Mouse (Mus musculus) neural tube, embryonic 15.5 days (tissue): Measurements from ENCODE around the gene Tdrd9. TPM values are rescaled to one million over a fixed set of nuclear protein-coding genes. Genes with fewer than 3 reads are reported as not detected.

Experiments used
- ATAC-seq: fragments of 200-750 bp; cut with Nextera tagmentation; 2 replicates; pipeline ENCODE4 v1.8.0; 2017; ENCODE audit warnings: mild to moderate bottlenecking, moderate TSS enrichment, moderate library complexity; ENCODE audit not compliant: low FRiP score
- H3K27ac ChIP-seq: fragments of 300-500 bp; sonication (generic); replicated peaks from 2 replicates; pipeline ENCODE4 v1.5.1; 2015; ENCODE audit warnings: mild to moderate bottlenecking, inconsistent platforms
- H3K27me3 ChIP-seq: fragments of 300-500 bp; sonication (generic); replicated peaks from 2 replicates; pipeline ENCODE4 v1.6.1; 2015; ENCODE audit warnings: inconsistent platforms
- H3K36me3 ChIP-seq: fragments of 300-500 bp; sonication (generic); 2 replicates; pipeline ENCODE4 v1.6.1; 2015; ENCODE audit warnings: inconsistent platforms
- H3K4me1 ChIP-seq: fragments of 300-500 bp; sonication (generic); 2 replicates; pipeline ENCODE4 v1.6.1; 2015; ENCODE audit warnings: inconsistent platforms
- H3K4me2 ChIP-seq: fragments of 300-500 bp; sonication (generic); 2 replicates; pipeline ENCODE4 v1.6.1; 2015; ENCODE audit warnings: inconsistent platforms, mild to moderate bottlenecking, moderate library complexity
- H3K4me3 ChIP-seq: fragments of 300-500 bp; sonication (generic); replicated peaks from 2 replicates; pipeline ENCODE4 v1.5.1; 2015; ENCODE audit warnings: mild to moderate bottlenecking, inconsistent platforms
- H3K9ac ChIP-seq: fragments of 300-500 bp; sonication (generic); replicated peaks from 2 replicates; pipeline ENCODE4 v1.6.1; 2015; ENCODE audit warnings: mild to moderate bottlenecking, inconsistent platforms
- H3K9me3 ChIP-seq: fragments of 300-500 bp; sonication (generic); replicated peaks from 2 replicates; pipeline ENCODE4 v1.6.1; 2016; ENCODE audit warnings: inconsistent platforms
- WGBS: fragments of 180-500 bp; shearing (Covaris S2); methylation state at CpG from one replicate; pipeline ENCODE4 v1.1.7; 2015; ENCODE audit warnings: mixed read lengths; 5-methylcytosine and 5-hydroxymethylcytosine counted together
- microRNA-seq: library from miRNA; unstranded; fragments of <30 nt; microRNA quantifications from one replicate; pipeline ENCODE4, GENCODE M21; 2017
- polyA plus RNA-seq: library from polyadenylated mRNA; unstranded; fragments of >200 nt; fragmentation: Nextera tagmentation; extraction: Ambion mirVana; gene quantifications from 2 replicates; pipeline ENCODE4 v1.2.1, GENCODE M21; 2015

The Tdrd9 gene
- polyA plus RNA-seq, 1 experiment from 2014 or later = 0.37 TPM

GRCm38 (mm10) chr12:112112686-112113396 is 141.5 kb downstream of the Tdrd9 start:
- peaks cover 16% of the 10 kb centered on the region; the same call in 1 of the 2 replicates for H3K27me3 ChIP-seq
- H3K36me3 ChIP-seq = no peaks in the 10 kb centered on the region
- H3K4me3 ChIP-seq = no peak overlapping the region
- H3K4me1 ChIP-seq = no peaks in the 10 kb centered on the region
- H3K9ac ChIP-seq = no peak overlapping the region
- 15% methylated on average over 13 of the region's 13 CpGs for WGBS
- no peak overlapping the region for H3K27ac ChIP-seq
- no peaks in the 10 kb centered on the region for H3K9me3 ChIP-seq
- no peak for ATAC-seq
- H3K4me2 ChIP-seq = no peak overlapping the region

GRCm38 (mm10) chr12:112113710-112114109 is 142.4 kb downstream of the Tdrd9 start:
- 13% methylated on average over 7 of the region's 7 CpGs for WGBS
- Histone ChIP-seq H3K4me3 (no peak overlapping the region), H3K27ac (no peak overlapping the region), H3K4me2 (no peak overlapping the region), H3K36me3 (no peaks in the 10 kb centered on the region), H3K4me1 (no peaks in the 10 kb centered on the region), H3K9me3 (no peaks in the 10 kb centered on the region), H3K27me3 (peaks cover 16% of the 10 kb centered on the region; the same call in 1 of the 2 replicates), H3K9ac (no peak overlapping the region)
- peak; percentile 46; the same call in 1 of the 2 replicates for ATAC-seq

- WGBS = 81% methylated on average over 5 of the region's 5 CpGs
- no peaks in the 10 kb centered on the region for H3K9me3 ChIP-seq
- peaks cover 14% of the 10 kb centered on the region; the same call in 1 of the 2 replicates for H3K27me3 ChIP-seq
- no peaks in the 10 kb centered on the region for H3K36me3 ChIP-seq
- H3K4me2 ChIP-seq = no peak overlapping the region
- H3K4me1 ChIP-seq = no peaks in the 10 kb centered on the region
- H3K4me3 ChIP-seq = no peak overlapping the region
- ATAC-seq = no peak
- H3K9ac ChIP-seq = no peak overlapping the region
- no peak overlapping the region for H3K27ac ChIP-seq
These were observed 145.6 kb downstream of the Tdrd9 start for GRCm38 (mm10) chr12:112117006-112117405.

- H3K4me3 ChIP-seq = no peak overlapping the region
- no peak overlapping the region for H3K27ac ChIP-seq
- H3K4me1 ChIP-seq = no peaks in the 10 kb centered on the region
- H3K9ac ChIP-seq = no peak overlapping the region
- ATAC-seq = no peak
- 81% methylated on average over 7 of the region's 7 CpGs for WGBS
- peaks cover 12% of the 10 kb centered on the region; the same call in 1 of the 2 replicates for H3K27me3 ChIP-seq
- H3K36me3 ChIP-seq = no peaks in the 10 kb centered on the region
- no peaks in the 10 kb centered on the region for H3K9me3 ChIP-seq
- no peak overlapping the region for H3K4me2 ChIP-seq
These were observed 146.3 kb downstream of the Tdrd9 start for GRCm38 (mm10) chr12:112117649-112118048.

Small RNA genes within 50 kb of the gene (microRNA-seq; reads per million reads assigned to microRNA genes)
- not detected for gene Mir3073a
- not detected for gene Mir3073b

Other genes starting within 250 kb of the Tdrd9 start
- gene Klc1, start 212.7 kb upstream of the Tdrd9 start, polyA plus RNA-seq = 504 and 568 TPM in 2 replicates
- gene Xrcc3, start 157.7 kb upstream of the Tdrd9 start, polyA plus RNA-seq = 2.5 and 4.6 TPM in 2 replicates
- gene Zfyve21, start 157.4 kb upstream of the Tdrd9 start, polyA plus RNA-seq = 39.8 and 64.0 TPM in 2 replicates
- gene Ppp1r13b, start 63.4 kb upstream of the Tdrd9 start, polyA plus RNA-seq = 32.1 and 33.5 TPM in 2 replicates
- gene Atp5mpl, start 4.6 kb upstream of the Tdrd9 start, polyA plus RNA-seq = 809 and 987 TPM in 2 replicates
- gene Rd3l, start 9.8 kb downstream of the Tdrd9 start, polyA plus RNA-seq = not detected in 2 replicates
- gene Aspg, start 135.1 kb downstream of the Tdrd9 start, polyA plus RNA-seq = 0.84 and 3.3 TPM in 2 replicates
- gene Kif26a, start 174.6 kb downstream of the Tdrd9 start, polyA plus RNA-seq = 4.0 and 4.2 TPM in 2 replicates